Mouse (Mus musculus) brain, embryonic 14.5 days (tissue): ENCODE measurements around the gene Epyc.

Experiments used
- CTCF ChIP-seq: fragments of 200-500 bp; IDR thresholded peaks from 2 replicates; pipeline ENCODE4 v1.5.1; 2012; ENCODE audit warnings: inconsistent platforms, mild to moderate bottlenecking, moderate library complexity, borderline replicate concordance; ENCODE audit not compliant: insufficient read depth, insufficient read length; ENCODE audit errors: extremely low read depth
- POLR2A ChIP-seq: fragments of 200-500 bp; IDR thresholded peaks from 2 replicates; pipeline ENCODE4 v1.6.1; 2012; ENCODE audit warnings: mild to moderate bottlenecking, inconsistent platforms, borderline replicate concordance; ENCODE audit not compliant: poor library complexity, insufficient read depth, insufficient read length, severe bottlenecking; ENCODE audit errors: extremely low read depth

DNA sequence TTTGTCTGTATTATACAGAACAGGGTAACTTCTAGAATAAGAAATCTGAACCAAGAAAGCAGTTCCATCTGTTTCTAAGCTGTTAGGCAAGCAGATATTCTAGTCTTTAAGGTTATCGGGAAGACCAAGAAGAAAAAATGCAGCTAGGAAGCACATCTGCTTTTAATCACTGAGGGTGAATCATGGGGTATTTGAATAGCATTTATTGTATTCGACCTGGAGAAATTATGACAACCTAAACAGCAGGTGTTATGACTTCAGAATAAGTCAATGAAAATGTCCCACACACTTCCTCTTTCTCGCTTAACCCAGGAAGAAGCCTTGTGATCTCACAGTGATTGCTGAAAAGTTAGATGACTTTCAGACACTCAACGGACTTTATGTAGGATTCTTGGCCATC lies 18.8 kb upstream of the Epyc start:
- TF ChIP-seq CTCF: no peak
- TF ChIP-seq POLR2A: no peak
